Mouse (Mus musculus): ENCODE results near the gene Sync.

DNA sequence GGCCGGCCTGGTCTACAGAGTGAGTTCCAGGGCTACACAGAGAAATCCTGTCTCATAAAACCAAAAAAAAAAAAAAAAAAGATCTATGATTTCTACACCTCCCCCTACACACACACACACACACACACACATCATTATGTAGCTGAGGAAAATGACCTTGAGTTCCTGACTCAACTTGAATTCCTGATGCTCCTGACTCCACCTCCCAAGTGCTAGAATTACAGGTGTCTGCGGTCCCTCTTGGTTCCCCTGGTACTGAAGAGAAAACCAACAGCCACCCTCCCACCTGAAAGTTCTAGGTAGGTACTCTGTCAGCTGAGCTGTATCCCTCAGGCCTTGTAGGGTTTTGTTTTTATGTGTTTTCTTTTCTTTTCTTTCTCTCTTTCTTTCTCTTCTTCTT, 34.9 kb upstream of the Sync start:
- TF ChIP-seq POLR2A (IDR thresholded peaks at IDR 0.05; ENCODE audit: borderline replicate concordance, control insufficient read depth, low read depth, low read length) (no peak), CTCF (IDR thresholded peaks at IDR 0.05; ENCODE audit: control insufficient read depth, insufficient read depth, low read length) (no peak)
